ENCODE assay signal across 8 mouse cellular contexts in the genomic region with DNA sequence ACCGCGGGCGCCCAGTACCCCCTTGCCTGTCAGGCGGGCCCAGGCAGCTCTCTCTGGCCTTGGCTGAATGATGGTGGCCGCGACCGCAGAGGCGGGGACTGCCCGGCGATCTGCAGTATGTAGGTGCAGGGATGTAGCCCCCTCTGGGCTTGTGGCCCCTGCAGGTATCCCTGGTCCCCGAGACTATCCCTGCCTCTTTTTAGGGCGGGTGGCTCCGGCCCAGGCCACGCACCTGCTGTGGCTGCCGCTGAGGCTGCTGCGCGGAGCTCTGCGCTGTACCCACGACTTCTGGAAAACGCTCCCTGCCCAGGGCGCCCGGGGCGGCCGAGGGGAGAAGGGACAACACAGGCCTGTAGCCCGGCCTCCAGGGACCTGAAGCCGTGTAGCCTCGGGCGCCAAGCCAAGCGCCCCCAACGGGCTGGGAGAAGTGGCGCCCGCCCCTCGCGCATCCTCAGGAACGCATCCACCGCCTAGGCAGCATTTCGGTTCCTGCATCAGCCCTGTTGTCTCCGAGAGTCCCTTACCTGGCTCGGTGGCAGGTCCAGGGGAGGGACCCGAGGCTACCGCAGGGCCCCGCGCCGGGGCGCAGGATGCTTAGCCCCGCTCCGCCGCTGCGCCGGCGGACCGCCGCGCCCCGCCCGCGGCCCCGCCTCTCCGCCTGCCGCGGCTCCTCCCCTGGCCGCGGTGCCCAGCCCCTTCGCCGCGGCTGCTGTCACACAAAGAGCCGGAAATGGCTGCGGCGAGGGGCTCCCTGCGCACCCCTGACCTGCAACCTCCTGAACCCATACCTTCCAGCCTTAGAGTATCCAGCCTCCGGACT. TPM values are rescaled to one million over a fixed set of nuclear protein-coding genes. Genes with fewer than 3 reads are reported as not detected.
DNase-seq lines count a peak whose midpoint lies in the region; ATAC-seq lines count a peak whose summit lies in the region.

No protein-coding gene starts in this region.

- H3K9ac ChIP-seq in liver, embryonic 12.5 days, result peak overlapping the region; percentile 60

- peaks cover 22% of the 10 kb centered on the region for H3K4me1 ChIP-seq in liver, embryonic 12.5 days

- H3K27me3 ChIP-seq in liver, embryonic 12.5 days (replicated peaks), result peaks cover 23% of the 10 kb centered on the region

- H3K4me3 ChIP-seq in liver, embryonic 12.5 days, result peak overlapping the region; percentile 63

- no peaks in the 10 kb centered on the region for H3K36me3 ChIP-seq in liver, embryonic 12.5 days

- peak overlapping the region; percentile 97 for H3K4me2 ChIP-seq in liver, embryonic 12.5 days

- H3K9me3 ChIP-seq in liver, embryonic 12.5 days (replicated peaks), result no peaks in the 10 kb centered on the region

- peak; percentile 13 for DNase-seq in ovary, postnatal 10 days (ENCODE audit: low spot score)
- no peak for DNase-seq in ovary, postnatal 14 days (ENCODE audit: low spot score)
- peak; percentile 34 to 62 for DNase-seq in cerebellum, postnatal 4 days (ENCODE audit: low spot score in 2 of 2)
- peak; percentile 58 to 60 for DNase-seq in kidney, adult 8-10 months
- DNase-seq in natural killer cell, adult 2 months (ENCODE audit: low spot score in 2 of 2), result peak; percentile 62 to 71
- peak; percentile 48 for DNase-seq in testis, postnatal 10 days (ENCODE audit: low spot score)

- H3K27ac ChIP-seq in liver, embryonic 12.5 days, result no peak overlapping the region

- 1% methylated on average over 62 of the region's 71 CpGs for whole genome bisulfite sequencing in liver, embryonic 12.5 days (ENCODE audit: insufficient replicate concordance)

- ATAC-seq in granulocyte monocyte progenitor cell, adult 5-6 weeks (replicated peaks; ENCODE audit: poor library complexity, severe bottlenecking), result peak; percentile 34
- peak; percentile 79 for ATAC-seq in liver, embryonic 12.5 days

RNA-seq across cellular contexts. Expression of gene Cyfip2, which starts 0.7 kb away (rescaled TPM):
- 92.3 and 106 TPM in 2 replicates for total RNA-seq in granulocyte monocyte progenitor cell, adult 5-6 weeks (2014; fragmentation: Nextera tagmentation)
- 43.2 and 55.8 TPM in 2 replicates for total RNA-seq in granulocyte monocyte progenitor cell, adult 5-6 weeks (2017)
- 4.9 TPM in 2 replicates for polyA plus RNA-seq in liver, embryonic 12.5 days (2016; fragmentation: Nextera tagmentation; extraction: Ambion mirVana)
